ENCODE assay signal across 17 mouse cellular contexts in the genomic region with DNA sequence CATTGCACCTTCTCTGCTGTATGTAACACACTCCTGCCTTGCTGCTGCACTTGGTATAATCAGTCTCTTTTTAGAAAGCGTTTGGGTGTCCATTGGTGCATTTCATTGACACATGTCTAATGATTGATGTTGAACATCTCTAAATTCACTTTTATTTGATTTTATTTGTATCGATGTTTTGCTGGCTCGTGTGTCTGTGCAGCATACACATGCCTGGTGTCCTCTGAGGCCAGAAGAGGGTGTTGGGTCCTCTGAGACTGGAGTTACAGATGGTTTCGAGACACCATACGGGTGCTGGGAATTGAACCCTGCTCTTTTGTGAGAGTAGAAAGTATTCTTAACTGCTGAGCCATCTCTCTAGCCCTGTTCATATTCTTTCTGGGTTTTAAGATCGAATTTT.
"Had no signal": no experiment of that assay in that cellular context is flagged by ENCODE, and none has a peak within 500 bp of the region (broad histone marks: within the 10 kb centered on the region; RNA-seq: fewer than 3 reads in every experiment).

No protein-coding gene starts in this region.

- H3K4me3 ChIP-seq: lung, embryonic 15.5 days; megakaryocyte, embryonic 14.5 days; midbrain, embryonic 13.5 days; midbrain, embryonic 15.5 days; neural tube, embryonic 12.5 days; stomach, embryonic 15.5 days had no signal

- H3K27ac ChIP-seq: lung, embryonic 15.5 days; macrophage; midbrain, embryonic 13.5 days; midbrain, embryonic 15.5 days; neural tube, embryonic 12.5 days; stomach, embryonic 15.5 days; stomach, postnatal 0 days had no signal

- H3K9me3 ChIP-seq: lung, embryonic 15.5 days; midbrain, embryonic 13.5 days; midbrain, embryonic 15.5 days; neural tube, embryonic 12.5 days; stomach, embryonic 15.5 days had no signal

- H3K27me3 ChIP-seq: lung, embryonic 15.5 days; midbrain, embryonic 15.5 days; neural tube, embryonic 12.5 days; stomach, embryonic 15.5 days had no signal

- ATAC-seq: lung, postnatal 0 days; midbrain, embryonic 13.5 days; midbrain, embryonic 15.5 days had no signal

- H3K4me1 ChIP-seq: megakaryocyte, embryonic 14.5 days; stomach, embryonic 15.5 days had no signal

- DNase-seq: lung, adult 2 months; lung, postnatal 14 days; lung, postnatal 36 days; right cerebral cortex, postnatal 14 days; thymus, adult 2 months; thymus, postnatal 25 days; thymus, postnatal 4 days had no signal

- H3K4me2 ChIP-seq: lung, embryonic 15.5 days; midbrain, embryonic 11.5 days; midbrain, embryonic 13.5 days; midbrain, embryonic 15.5 days; neural tube, embryonic 12.5 days; stomach, embryonic 15.5 days had no signal

- H3K36me3 ChIP-seq: lung, embryonic 15.5 days; midbrain, embryonic 13.5 days; midbrain, embryonic 15.5 days; neural tube, embryonic 12.5 days; stomach, embryonic 15.5 days had no signal

- H3K9ac ChIP-seq: lung, embryonic 15.5 days; midbrain, embryonic 13.5 days; midbrain, embryonic 15.5 days; neural tube, embryonic 12.5 days; stomach, embryonic 15.5 days had no signal
